Mouse (Mus musculus) mammary gland, adult 2 months (tissue): ENCODE results near the gene Asl. TPM values are rescaled to one million over a fixed set of nuclear protein-coding genes. Genes with fewer than 3 reads are reported as not detected.

Experiments used
- polyA plus RNA-seq: library from polyadenylated mRNA; depleted of rRNA; stranded (reverse); fragments of >200 nt; gene quantifications from 2 replicates; pipeline ENCODE4 v1.2.3, GENCODE M21; 2012; ENCODE audit warnings: low replicate concordance; rRNA removed

Gene Asl
- 22.6 and 31.5 TPM in 2 replicates for polyA plus RNA-seq

DNA sequence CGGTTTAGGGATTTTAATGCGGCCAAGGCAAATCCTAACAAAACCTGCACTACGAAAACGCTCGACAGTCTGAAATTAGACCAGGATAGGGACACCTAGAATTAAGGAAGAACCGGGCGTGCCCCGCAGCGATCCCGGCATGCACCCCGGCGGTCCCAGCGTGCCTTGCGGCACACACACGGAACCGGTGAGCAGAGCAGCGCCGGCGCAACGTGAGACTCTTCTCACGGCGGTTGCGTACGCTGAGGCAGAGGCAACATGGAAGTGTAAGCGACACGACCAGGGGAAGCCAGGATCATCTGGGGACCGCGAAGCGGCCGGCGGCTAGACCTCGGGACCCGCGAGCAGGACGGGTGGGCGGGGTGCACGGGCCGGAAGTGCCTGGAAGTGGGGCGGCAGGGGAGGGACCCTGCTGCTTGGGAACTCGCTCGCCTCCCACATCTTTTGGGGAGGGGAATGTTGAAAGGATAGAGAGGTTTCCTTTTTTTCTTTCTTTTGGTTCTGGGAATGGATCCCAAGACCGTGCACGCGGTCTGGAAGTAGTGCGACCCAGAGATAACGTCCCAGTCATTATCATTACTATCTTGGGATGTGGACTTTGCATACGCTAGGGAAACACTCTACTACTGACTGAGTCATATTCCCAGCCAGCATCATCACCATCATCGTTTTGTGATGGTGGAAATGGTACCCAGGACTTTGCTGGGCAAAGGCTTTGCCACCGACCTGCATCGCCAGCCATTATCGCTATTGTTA, at the start of gene Asl, which contains the start of gene Crcp:
TSS of gene Asl (minus strand) at position 106 of the 756 bp plus-strand sequence.
TSS of gene Crcp (plus strand) at position 149 of the 756 bp plus-strand sequence.

DNA sequence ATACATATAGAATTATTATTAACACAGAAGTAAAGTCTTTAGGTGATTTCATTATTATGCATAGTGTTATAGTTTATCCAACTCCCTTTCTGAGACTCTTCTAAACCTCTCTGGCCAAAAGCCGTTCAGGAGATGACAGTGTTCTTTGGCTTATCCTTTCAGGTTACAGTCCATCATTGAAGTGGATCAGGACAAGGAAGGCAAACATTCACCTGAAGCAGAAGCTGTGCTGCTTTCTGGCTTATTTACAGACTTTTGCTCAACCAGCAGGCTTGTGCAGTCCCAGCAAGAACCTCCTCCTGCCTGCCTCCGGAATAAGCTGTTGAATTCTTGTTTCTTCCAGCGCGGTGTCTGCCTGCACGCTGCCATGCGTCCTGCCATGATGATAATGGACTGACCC, 44.0 kb upstream of the Asl start, which contains the start of gene Tpst1:
TSS of gene Tpst1 (plus strand) at position 301 of the 400 bp plus-strand sequence.

DNA sequence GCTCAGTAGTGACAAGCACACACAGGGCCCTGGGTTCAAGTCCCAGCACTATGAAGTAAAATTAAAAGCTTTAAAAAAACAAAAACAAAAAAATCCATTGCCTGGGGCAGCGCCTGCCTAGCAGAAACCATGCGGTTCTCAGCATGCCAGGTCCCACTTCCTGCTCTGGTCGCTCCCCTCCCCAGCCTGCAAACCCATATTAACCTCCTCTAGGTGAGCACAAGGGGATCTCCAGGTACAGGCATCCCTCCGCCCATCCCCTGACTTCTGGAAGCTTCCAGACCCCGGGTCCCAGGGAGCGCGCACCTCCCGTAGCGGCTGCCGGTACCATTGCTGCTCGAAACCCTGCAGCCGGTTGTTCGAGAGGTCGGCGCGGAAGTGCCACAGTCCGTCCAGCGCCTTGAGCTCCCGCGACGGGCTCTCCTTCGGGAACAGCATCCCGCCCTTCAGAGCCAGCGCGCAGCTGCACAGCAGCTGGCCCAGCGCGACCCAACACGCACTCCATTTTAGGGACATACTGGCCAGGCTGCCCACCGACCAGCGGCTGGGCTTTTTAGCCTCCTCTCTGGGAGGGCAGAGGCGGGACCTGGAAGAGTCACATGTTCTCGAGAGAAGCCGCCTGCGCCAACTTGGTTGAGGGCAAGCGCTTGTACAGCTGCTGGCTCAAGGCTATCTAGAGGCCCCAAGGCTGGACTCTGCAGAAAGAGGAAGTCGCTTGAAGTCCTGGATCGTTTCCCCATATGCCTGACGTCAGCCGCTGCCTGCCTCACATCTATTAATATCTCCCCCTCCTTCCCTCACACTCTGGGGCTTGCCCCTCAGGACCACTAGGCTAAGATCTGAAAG, 26.5 kb downstream of the Asl start, which contains the start of gene Gusb:
TSS of gene Gusb (minus strand) at position 749 of the 846 bp plus-strand sequence.

Other genes starting within 250 kb of the Asl start
- gene Psph, start 241.8 kb downstream of the Asl start, polyA plus RNA-seq: 26.4 and 48.6 TPM in 2 replicates
- gene Sumf2, start 182.3 kb downstream of the Asl start, polyA plus RNA-seq: 20.4 and 25.6 TPM in 2 replicates
- 1,016 and 2,460 TPM in 2 replicates for gene Chchd2, start 141.8 kb downstream of the Asl start, polyA plus RNA-seq
- gene Zbed5, start 133.5 kb downstream of the Asl start, polyA plus RNA-seq: 1.5 and 2.5 TPM in 2 replicates
- 8.4 and 93.8 TPM in 2 replicates for gene Phkg1, start 130.7 kb downstream of the Asl start, polyA plus RNA-seq
- 6.3 and 16.3 TPM in 2 replicates for gene Nupr1l, start 120.7 kb downstream of the Asl start, polyA plus RNA-seq
- 16.9 and 40.6 TPM in 2 replicates for gene Vkorc1l1, start 87.3 kb downstream of the Asl start, polyA plus RNA-seq
- 49.1 and 57.7 TPM in 2 replicates for gene Gusb, start 26.2 kb downstream of the Asl start, polyA plus RNA-seq
- 6.0 and 13.4 TPM in 2 replicates for gene Crcp, start within 50 bp of the Asl start, polyA plus RNA-seq
- gene Tpst1, start 44.1 kb upstream of the Asl start, polyA plus RNA-seq: 19.8 and 27.4 TPM in 2 replicates
- gene Kctd7, start 115.6 kb upstream of the Asl start, polyA plus RNA-seq: 6.4 and 12.7 TPM in 2 replicates
- gene Rabgef1, start 142.6 kb upstream of the Asl start, polyA plus RNA-seq: 20.7 and 34.6 TPM in 2 replicates
- gene Tmem248, start 187.8 kb upstream of the Asl start, polyA plus RNA-seq: 35.4 and 36.4 TPM in 2 replicates
- gene Sbds, start 226.3 kb upstream of the Asl start, polyA plus RNA-seq: 22.3 and 23.1 TPM in 2 replicates
- gene Tyw1, start 226.4 kb upstream of the Asl start, polyA plus RNA-seq: 8.8 and 10.7 TPM in 2 replicates